Mouse (Mus musculus): ENCODE results near the gene Tspan18. TPM values are rescaled to one million over a fixed set of nuclear protein-coding genes. Genes with fewer than 3 reads are reported as not detected.

The Tspan18 gene
- total and polyA plus RNA-seq, 3 experiments: 0.38 TPM; not detected in 2

DNA sequence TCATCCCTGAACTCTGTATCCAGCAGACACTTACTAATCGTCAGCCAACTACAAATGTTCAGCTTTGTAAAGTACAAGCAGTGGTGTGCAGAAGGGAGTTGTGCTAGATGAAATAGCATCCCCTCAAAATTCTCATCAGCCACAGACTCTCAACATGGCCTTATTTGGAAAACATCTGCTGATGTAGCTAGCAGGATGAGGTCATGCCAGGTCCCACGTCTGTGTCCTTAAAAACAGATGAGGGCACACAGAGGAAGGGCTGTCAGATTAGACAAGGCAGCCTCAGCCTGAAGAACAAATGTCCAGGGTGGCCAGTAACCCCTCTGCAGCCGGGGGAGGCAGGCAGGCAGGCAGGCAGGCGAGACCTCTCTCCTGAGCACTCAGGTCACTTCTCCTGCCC is 56.8 kb downstream of the Tspan18 start:
- H3K4me1 ChIP-seq (ENCODE audit: control insufficient read depth in 1 of 2, insufficient read depth in 2 of 2): no peaks in the 10 kb centered on the region
- no peak for TF ChIP-seq MXI1 (IDR thresholded peaks at IDR 0.05; ENCODE audit: low read depth, low read length)
- no peak for TF ChIP-seq RAD21 (IDR thresholded peaks at IDR 0.05; ENCODE audit: low read depth, low read length)
- no peak for TF ChIP-seq NELFE (IDR thresholded peaks at IDR 0.05; ENCODE audit: low read depth, low read length)
- TF ChIP-seq ZC3H11A (IDR thresholded peaks at IDR 0.05; ENCODE audit: low read depth, low read length): no peak
- no peak for TF ChIP-seq POLR2A (IDR thresholded peaks at IDR 0.05; ENCODE audit: low read depth, low read length)
- TF ChIP-seq CHD1 (IDR thresholded peaks at IDR 0.05; ENCODE audit: low read depth, low read length): no peak
- TF ChIP-seq CTCF (conservative IDR thresholded peaks at IDR 0.05 in 1 of 2, IDR thresholded peaks at IDR 0.05 in 1 of 2; ENCODE audit: low read depth in 2 of 2, low read length in 2 of 2): no peak
- TF ChIP-seq GABPA (IDR thresholded peaks at IDR 0.05; ENCODE audit: insufficient replicate concordance, low read depth, low read length): no peak
- no peak for DNase-seq (ENCODE audit: extremely low read depth)
- H3K4me2 ChIP-seq (ENCODE audit: insufficient read depth, low read depth, poor library complexity, severe bottlenecking): no peak overlapping the region
- in situ Hi-C loops (cut with MboI; ENCODE audit: low pct_ligation_motif_present, low pct_unique_long_range_greater_than_20kb, low sequenced_read_pairs) (no loop called here), dilution Hi-C loops (cut with MboI; ENCODE audit: extremely low pct_ligation_motif_present, extremely low pct_unique_long_range_greater_than_20kb, low sequenced_read_pairs) (no loop called here)
- H3K79me2 ChIP-seq (replicated peaks; ENCODE audit: control insufficient read depth, extremely low read depth, insufficient read depth, poor library complexity, severe bottlenecking): no peaks in the 10 kb centered on the region
- peaks cover 2% of the 10 kb centered on the region for H3K9me3 ChIP-seq (replicated peaks; ENCODE audit: low read length)
- H3K9ac ChIP-seq (ENCODE audit: insufficient read depth, low read depth): no peak overlapping the region
- H3K4me3 ChIP-seq (replicated peaks in 1 of 3; ENCODE audit: low read depth in 2 of 3, low read length in 2 of 3, poor library complexity in 1 of 3): no peak overlapping the region
- no peak overlapping the region for H3K27ac ChIP-seq (ENCODE audit: insufficient read depth, low read depth)
- H3K36me3 ChIP-seq (replicated peaks in 1 of 2; ENCODE audit: control insufficient read depth in 1 of 2, insufficient read depth in 1 of 2, low read length in 1 of 2): no peaks in the 10 kb centered on the region
- peaks cover 96% of the 10 kb centered on the region for H3K27me3 ChIP-seq (replicated peaks)

DNA sequence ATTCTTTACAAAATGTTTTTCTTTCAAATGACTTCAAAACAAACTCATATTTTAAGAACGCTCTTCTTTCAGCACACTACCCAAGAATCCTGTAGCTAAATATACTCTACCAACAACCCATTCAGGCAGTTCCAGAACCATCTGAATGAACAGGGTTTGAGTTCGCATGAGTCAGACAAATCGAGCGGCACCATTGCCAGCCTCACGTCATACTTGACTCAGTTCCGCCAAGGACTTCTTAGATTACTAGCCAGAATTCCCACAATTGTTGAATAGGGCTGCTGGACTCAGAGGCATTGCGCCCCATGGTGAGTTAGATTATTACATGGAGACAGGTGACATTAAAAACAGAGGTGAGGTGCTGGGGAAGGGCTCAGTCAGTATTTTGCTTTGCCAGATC is 58.3 kb downstream of the Tspan18 start:
- Histone ChIP-seq H3K27ac (ENCODE audit: insufficient read depth, low read depth) (no peak overlapping the region), H3K4me1 (ENCODE audit: control insufficient read depth in 1 of 2, insufficient read depth in 2 of 2) (no peaks in the 10 kb centered on the region), H3K79me2 (replicated peaks; ENCODE audit: control insufficient read depth, extremely low read depth, insufficient read depth, poor library complexity, severe bottlenecking) (no peaks in the 10 kb centered on the region), H3K4me3 (replicated peaks in 1 of 3; ENCODE audit: low read depth in 2 of 3, low read length in 2 of 3, poor library complexity in 1 of 3) (no peak overlapping the region), H3K36me3 (replicated peaks in 1 of 2; ENCODE audit: control insufficient read depth in 1 of 2, insufficient read depth in 1 of 2, low read length in 1 of 2) (no peaks in the 10 kb centered on the region), H3K4me2 (ENCODE audit: insufficient read depth, low read depth, poor library complexity, severe bottlenecking) (no peak overlapping the region), H3K9ac (ENCODE audit: insufficient read depth, low read depth) (no peak overlapping the region), H3K9me3 (replicated peaks; ENCODE audit: low read length) (peaks cover 2% of the 10 kb centered on the region), H3K27me3 (replicated peaks) (peaks cover 97% of the 10 kb centered on the region)
- TF ChIP-seq NRF1 (IDR thresholded peaks at IDR 0.05; ENCODE audit: low read depth, low read length) (no peak), USF2 (conservative IDR thresholded peaks at IDR 0.05; ENCODE audit: low read depth, low read length) (no peak), JUND (conservative IDR thresholded peaks at IDR 0.05; ENCODE audit: low read depth, low read length) (no peak), HCFC1 (IDR thresholded peaks at IDR 0.05; ENCODE audit: low read depth, low read length) (no peak), EP300 (IDR thresholded peaks at IDR 0.05; ENCODE audit: low read length) (no peak), RCOR1 (conservative IDR thresholded peaks at IDR 0.05; ENCODE audit: low read depth, low read length) (no peak), JUN (IDR thresholded peaks at IDR 0.05; ENCODE audit: insufficient read depth, low read depth, low read length) (no peak), CHD2 (IDR thresholded peaks at IDR 0.05; ENCODE audit: low read length) (no peak)
- DNase-seq (ENCODE audit: extremely low read depth): no peak
- dilution Hi-C loops (cut with MboI; ENCODE audit: extremely low pct_ligation_motif_present, extremely low pct_unique_long_range_greater_than_20kb, low sequenced_read_pairs) (no loop called here), in situ Hi-C loops (cut with MboI; ENCODE audit: low pct_ligation_motif_present, low pct_unique_long_range_greater_than_20kb, low sequenced_read_pairs) (no loop called here)

DNA sequence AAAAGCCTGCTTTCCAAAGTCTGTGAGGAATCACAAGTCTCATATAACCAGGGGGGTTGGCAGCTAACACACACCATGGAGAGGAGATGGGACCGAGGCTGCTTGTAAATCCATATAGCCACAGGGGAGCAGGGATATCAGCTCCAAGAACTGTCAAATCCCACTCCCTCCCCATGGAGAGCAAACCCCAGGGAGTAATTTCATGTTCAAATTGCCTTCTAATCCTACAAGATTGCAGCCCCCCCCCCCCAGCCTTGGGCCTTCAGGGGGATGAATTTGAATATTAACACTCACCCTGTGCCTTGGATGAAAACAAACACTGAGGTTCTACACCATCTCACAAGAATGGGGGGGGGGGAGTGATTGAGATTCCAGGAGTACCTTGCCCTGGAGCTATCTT is 60.4 kb downstream of the Tspan18 start:
- Histone ChIP-seq H3K9ac (ENCODE audit: insufficient read depth, low read depth) (no peak overlapping the region), H3K4me1 (ENCODE audit: control insufficient read depth in 1 of 2, insufficient read depth in 2 of 2) (no peaks in the 10 kb centered on the region), H3K4me3 (replicated peaks in 1 of 3; ENCODE audit: low read depth in 2 of 3, low read length in 2 of 3, poor library complexity in 1 of 3) (no peak overlapping the region), H3K27ac (ENCODE audit: insufficient read depth, low read depth) (no peak overlapping the region), H3K36me3 (replicated peaks in 1 of 2; ENCODE audit: control insufficient read depth in 1 of 2, insufficient read depth in 1 of 2, low read length in 1 of 2) (no peaks in the 10 kb centered on the region), H3K9me3 (replicated peaks; ENCODE audit: low read length) (peaks cover 2% of the 10 kb centered on the region), H3K4me2 (ENCODE audit: insufficient read depth, low read depth, poor library complexity, severe bottlenecking) (no peak overlapping the region), H3K79me2 (replicated peaks; ENCODE audit: control insufficient read depth, extremely low read depth, insufficient read depth, poor library complexity, severe bottlenecking) (no peaks in the 10 kb centered on the region), H3K27me3 (replicated peaks) (peaks cover 93% of the 10 kb centered on the region)
- in situ Hi-C loops (cut with MboI; ENCODE audit: low pct_ligation_motif_present, low pct_unique_long_range_greater_than_20kb, low sequenced_read_pairs): no loop called here
- TF ChIP-seq E2F4 (IDR thresholded peaks at IDR 0.05; ENCODE audit: insufficient replicate concordance, low read depth, low read length) (no peak), RAD21 (IDR thresholded peaks at IDR 0.05; ENCODE audit: low read depth, low read length) (no peak), MAZ (IDR thresholded peaks at IDR 0.05; ENCODE audit: low read depth, low read length) (no peak), USF2 (conservative IDR thresholded peaks at IDR 0.05; ENCODE audit: low read depth, low read length) (no peak), TBP (conservative IDR thresholded peaks at IDR 0.05; ENCODE audit: low read depth, low read length) (no peak), MXI1 (IDR thresholded peaks at IDR 0.05; ENCODE audit: low read depth, low read length) (no peak), SMC3 (IDR thresholded peaks at IDR 0.05; ENCODE audit: low read depth, low read length) (no peak), JUND (conservative IDR thresholded peaks at IDR 0.05; ENCODE audit: low read depth, low read length) (no peak), MEF2A (IDR thresholded peaks at IDR 0.05; ENCODE audit: borderline replicate concordance, low read depth, low read length) (no peak), POLR2A (IDR thresholded peaks at IDR 0.05; ENCODE audit: low read depth, low read length) (no peak), UBTF (IDR thresholded peaks at IDR 0.05; ENCODE audit: low read depth, low read length) (no peak), GABPA (IDR thresholded peaks at IDR 0.05; ENCODE audit: insufficient replicate concordance, low read depth, low read length) (no peak), TCF12 (IDR thresholded peaks at IDR 0.05; ENCODE audit: low read depth, low read length) (no peak), NELFE (IDR thresholded peaks at IDR 0.05; ENCODE audit: low read depth, low read length) (no peak), JUN (IDR thresholded peaks at IDR 0.05; ENCODE audit: insufficient read depth, low read depth, low read length) (no peak), CHD2 (IDR thresholded peaks at IDR 0.05; ENCODE audit: low read length) (no peak), MAFK (IDR thresholded peaks at IDR 0.05; ENCODE audit: insufficient replicate concordance, low read length) (no peak)
- DNase-seq (ENCODE audit: extremely low read depth): no peak
- dilution Hi-C loops (cut with MboI; ENCODE audit: extremely low pct_ligation_motif_present, extremely low pct_unique_long_range_greater_than_20kb, low sequenced_read_pairs): no loop called here

All from CH12.LX (cell line).